ENCODE assay signal across 8 mouse cellular contexts in the genomic region with DNA sequence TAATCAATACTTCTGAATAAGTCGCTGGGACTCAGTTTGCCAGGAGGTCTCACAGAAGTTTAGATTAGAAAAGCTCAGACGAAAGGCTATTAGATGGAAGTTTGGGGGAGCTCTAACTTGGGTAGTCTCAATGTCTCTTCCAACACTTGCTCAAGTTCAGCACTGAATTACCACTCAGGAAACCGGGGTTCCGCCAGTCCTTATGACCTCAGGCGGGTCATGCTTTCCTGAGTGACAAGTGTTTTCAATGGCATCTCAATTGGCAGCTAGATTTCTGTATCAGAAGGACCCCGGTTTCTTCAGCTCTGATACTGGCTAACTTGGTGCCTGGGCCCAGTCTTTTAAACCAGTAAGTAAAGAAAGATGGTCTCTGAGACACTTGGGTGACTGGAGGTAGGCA. TPM values are rescaled to one million over a fixed set of nuclear protein-coding genes. Genes with fewer than 3 reads are reported as not detected.
DNase-seq lines count a peak whose midpoint lies in the region; ATAC-seq lines count a peak whose summit lies in the region.

No protein-coding gene starts in this region.

- peak overlapping the region; percentile 63 for H3K4me3 ChIP-seq in heart, embryonic 13.5 days
- peak overlapping the region; percentile 93 for H3K4me3 ChIP-seq in brown adipose tissue, adult 24 weeks (ENCODE audit: insufficient read depth, low read depth, low read length)
- peak overlapping the region; percentile 49 for H3K4me3 ChIP-seq in hindbrain, embryonic 15.5 days
- peak overlapping the region; percentile 45 for H3K4me3 ChIP-seq in midbrain, embryonic 12.5 days

- ATAC-seq in heart, embryonic 13.5 days (ENCODE audit: extremely low read depth, insufficient number of reproducible peaks, low FRiP score, low TSS enrichment), result no peak
- ATAC-seq in hindbrain, embryonic 15.5 days (ENCODE audit: low FRiP score, low read depth), result no peak
- no peak for ATAC-seq in midbrain, embryonic 12.5 days (ENCODE audit: low FRiP score, low read depth)

- peaks cover 43% of the 10 kb centered on the region for H3K4me1 ChIP-seq in heart, embryonic 13.5 days
- peaks cover 2% of the 10 kb centered on the region; the same call in 1 of the 2 replicates for H3K4me1 ChIP-seq in brown adipose tissue, adult 24 weeks (ENCODE audit: control insufficient read depth, insufficient read depth, insufficient read length, low read length)
- H3K4me1 ChIP-seq in hindbrain, embryonic 15.5 days (replicated peaks), result no peaks in the 10 kb centered on the region
- no peaks in the 10 kb centered on the region for H3K4me1 ChIP-seq in midbrain, embryonic 12.5 days

- 27% methylated on average over 6 of the region's 6 CpGs for WGBS in heart, embryonic 13.5 days
- 47% methylated on average over 6 of the region's 6 CpGs for WGBS in hindbrain, embryonic 15.5 days
- 49% methylated on average over 6 of the region's 6 CpGs for WGBS in midbrain, embryonic 12.5 days

- no peaks in the 10 kb centered on the region for H3K36me3 ChIP-seq in heart, embryonic 13.5 days
- no peaks in the 10 kb centered on the region for H3K36me3 ChIP-seq in hindbrain, embryonic 15.5 days
- H3K36me3 ChIP-seq in midbrain, embryonic 12.5 days, result no peaks in the 10 kb centered on the region

- no peak for DNase-seq in heart, postnatal 4 days
- DNase-seq in urinary bladder, postnatal 4 days (ENCODE audit: low spot score in 2 of 2), result no peak
- DNase-seq in urinary bladder, postnatal 36 days (ENCODE audit: low spot score in 2 of 2), result no peak
- no peak for DNase-seq in layer of hippocampus, postnatal 36 days

- peak overlapping the region; percentile 84 for H3K9ac ChIP-seq in heart, embryonic 13.5 days
- H3K9ac ChIP-seq in hindbrain, embryonic 15.5 days, result no peak overlapping the region
- H3K9ac ChIP-seq in midbrain, embryonic 12.5 days (replicated peaks), result no peak overlapping the region; the same call in 1 of the 2 replicates

- peak overlapping the region; percentile 81 for H3K27ac ChIP-seq in heart, embryonic 13.5 days (replicated peaks)
- H3K27ac ChIP-seq in brown adipose tissue, adult 24 weeks (replicated peaks; ENCODE audit: low read depth, low read length), result peak overlapping the region; percentile 85
- H3K27ac ChIP-seq in hindbrain, embryonic 15.5 days (replicated peaks), result no peak overlapping the region
- no peak overlapping the region for H3K27ac ChIP-seq in midbrain, embryonic 12.5 days (replicated peaks)

- no peaks in the 10 kb centered on the region for H3K9me3 ChIP-seq in heart, embryonic 13.5 days
- H3K9me3 ChIP-seq in hindbrain, embryonic 15.5 days, result no peaks in the 10 kb centered on the region
- H3K9me3 ChIP-seq in midbrain, embryonic 12.5 days, result no peaks in the 10 kb centered on the region

- peaks cover 36% of the 10 kb centered on the region for H3K27me3 ChIP-seq in heart, embryonic 13.5 days (replicated peaks)
- peaks cover 33% of the 10 kb centered on the region for H3K27me3 ChIP-seq in hindbrain, embryonic 15.5 days
- peaks cover 72% of the 10 kb centered on the region for H3K27me3 ChIP-seq in midbrain, embryonic 12.5 days

- H3K4me2 ChIP-seq in heart, embryonic 13.5 days, result peak overlapping the region; percentile 80
- H3K4me2 ChIP-seq in hindbrain, embryonic 15.5 days, result peak overlapping the region; percentile 91
- H3K4me2 ChIP-seq in midbrain, embryonic 12.5 days (replicated peaks), result peak overlapping the region; percentile 73

RNA-seq across cellular contexts. Expression of a gene that starts 40.2 kb away (rescaled TPM):
- polyA plus RNA-seq in heart, embryonic 13.5 days (2015; fragmentation: Nextera tagmentation; extraction: Ambion mirVana), result 12.0 and 14.9 TPM in 2 replicates
- 10 to 100 TPM; 23.1 to 28.7 TPM for total RNA-seq in heart, postnatal 4 days (2021)
- 5.0 and 6.7 TPM in 2 replicates for polyA plus RNA-seq in brown adipose tissue, adult 24 weeks (2012; ENCODE audit: insufficient read depth, insufficient read length, missing spikeins)
- polyA plus RNA-seq in hindbrain, embryonic 15.5 days (2015; fragmentation: Nextera tagmentation; extraction: Ambion mirVana), result 5.2 and 5.8 TPM in 2 replicates
- polyA plus RNA-seq in midbrain, embryonic 12.5 days (2016; fragmentation: Nextera tagmentation; extraction: Ambion mirVana), result 11.6 and 12.7 TPM in 2 replicates
- total RNA-seq in layer of hippocampus, postnatal 36 days (2021), result 1 to 10 TPM; 6.1 to 8.0 TPM

Comparison
In these comparisons a context has a peak if more than half of its experiments do, and no peak if none do; other contexts are left out.
1. H3K27ac ChIP-seq: peak in heart, embryonic 13.5 days (single experiment) and brown adipose tissue, adult 24 weeks (single experiment); none in hindbrain, embryonic 15.5 days (single experiment) and midbrain, embryonic 12.5 days (single experiment).
2. Peak in every context shown above with its lines, with median percentiles within 50 percentile points of each other: H3K4me2 ChIP-seq and H3K4me3 ChIP-seq.